ENCODE assay signal across 8 mouse cellular contexts in genomic region chr19:5423561-5423960, GRCm38 (mm10). TPM values are rescaled to one million over a fixed set of nuclear protein-coding genes. Genes with fewer than 3 reads are reported as not detected.
A peak's percentile ranks its signal among the peaks of the same experiment; 100 is the strongest.
DNase-seq lines count a peak whose midpoint lies in the region; ATAC-seq lines count a peak whose summit lies in the region.

No protein-coding gene starts in this region.

- H3K4me1 ChIP-seq in neural tube, embryonic 11.5 days (ENCODE audit: control insufficient read depth, insufficient read depth, low read length): peaks cover 17% of the 10 kb centered on the region
- peaks cover 28% of the 10 kb centered on the region for H3K4me1 ChIP-seq in intestine, embryonic 15.5 days (replicated peaks)
- H3K4me1 ChIP-seq in neural tube, embryonic 13.5 days (replicated peaks): peaks cover 49% of the 10 kb centered on the region

- H3K27ac ChIP-seq in neural tube, embryonic 11.5 days (ENCODE audit: low read depth, low read length): no peak overlapping the region
- H3K27ac ChIP-seq in intestine, embryonic 15.5 days: no peak overlapping the region
- peak overlapping the region; percentile 95; the same call in 1 of the 2 replicates for H3K27ac ChIP-seq in neural tube, embryonic 13.5 days (replicated peaks)

- peak overlapping the region; percentile 64 for H3K4me3 ChIP-seq in neural tube, embryonic 11.5 days (ENCODE audit: low read depth, low read length)
- peak overlapping the region; percentile 83 for H3K4me3 ChIP-seq in intestine, embryonic 15.5 days (replicated peaks)
- peak overlapping the region; percentile 88 for H3K4me3 ChIP-seq in neural tube, embryonic 13.5 days

- intact Hi-C loops in left cerebral cortex, postnatal 4 days (cut with DNase I): no loop called here

- DNase-seq in adrenal gland, adult (ENCODE audit: inconsistent age in 2 of 2, low spot score in 1 of 2): peak; percentile 51 to 69
- DNase-seq in adrenal gland, adult 18-20 months (ENCODE audit: low spot score in 2 of 2): no peak
- no peak for DNase-seq in neural tube, embryonic 11.5 days (ENCODE audit: low spot score)
- no peak for DNase-seq in neural tube, embryonic 10.5 days (ENCODE audit: extremely low spot score, low spot score)
- no peak for DNase-seq in urinary bladder, postnatal 25 days (ENCODE audit: low spot score)
- DNase-seq in left cerebral cortex, postnatal 4 days: no peak

- peak overlapping the region; percentile 87 for H3K4me2 ChIP-seq in neural tube, embryonic 11.5 days (ENCODE audit: low read depth)
- peak overlapping the region; percentile 92 for H3K4me2 ChIP-seq in intestine, embryonic 15.5 days (replicated peaks)
- peak overlapping the region; percentile 94 for H3K4me2 ChIP-seq in neural tube, embryonic 13.5 days

- H3K36me3 ChIP-seq in neural tube, embryonic 11.5 days (ENCODE audit: control insufficient read depth, insufficient read depth, low read length): peaks cover 15% of the 10 kb centered on the region
- H3K36me3 ChIP-seq in intestine, embryonic 15.5 days: peaks cover 17% of the 10 kb centered on the region
- peaks cover 58% of the 10 kb centered on the region for H3K36me3 ChIP-seq in neural tube, embryonic 13.5 days

- no peaks in the 10 kb centered on the region for H3K9me3 ChIP-seq in neural tube, embryonic 11.5 days (ENCODE audit: control insufficient read depth, low read length)
- no peaks in the 10 kb centered on the region for H3K9me3 ChIP-seq in intestine, embryonic 15.5 days
- no peaks in the 10 kb centered on the region for H3K9me3 ChIP-seq in neural tube, embryonic 13.5 days

- no peaks in the 10 kb centered on the region for H3K27me3 ChIP-seq in neural tube, embryonic 11.5 days (ENCODE audit: control insufficient read depth, insufficient read depth, low read length)
- no peaks in the 10 kb centered on the region for H3K27me3 ChIP-seq in intestine, embryonic 15.5 days (replicated peaks)
- no peaks in the 10 kb centered on the region for H3K27me3 ChIP-seq in neural tube, embryonic 13.5 days

- no peak for ATAC-seq in neural tube, embryonic 11.5 days (ENCODE audit: insufficient read depth, low FRiP score, low TSS enrichment)
- ATAC-seq in intestine, embryonic 15.5 days: no peak
- no peak for ATAC-seq in neural tube, embryonic 13.5 days (ENCODE audit: low read depth)

- peak overlapping the region; percentile 81 for H3K9ac ChIP-seq in neural tube, embryonic 11.5 days (ENCODE audit: low read length)
- H3K9ac ChIP-seq in intestine, embryonic 15.5 days: peak overlapping the region; percentile 85
- peak overlapping the region; percentile 92 for H3K9ac ChIP-seq in neural tube, embryonic 13.5 days

- WGBS in neural tube, embryonic 11.5 days: 75% methylated on average over 12 of the region's 12 CpGs
- 65% methylated on average over 12 of the region's 12 CpGs for WGBS in intestine, embryonic 15.5 days
- 69% methylated on average over 12 of the region's 12 CpGs for WGBS in neural tube, embryonic 13.5 days

RNA-seq across cellular contexts. Expression of gene Drap1, which starts 1.2 kb away (rescaled TPM):
- total RNA-seq in adrenal gland, adult 18-20 months (2021): 100 to 1,000 TPM; 266 to 283 TPM
- 197 and 205 TPM in 2 replicates for polyA plus RNA-seq in neural tube, embryonic 11.5 days (2014; fragmentation: Nextera tagmentation; extraction: Ambion mirVana)
- polyA plus RNA-seq in intestine, embryonic 15.5 days (2015; fragmentation: Nextera tagmentation; extraction: Ambion mirVana): 198 and 200 TPM in 2 replicates
- polyA plus RNA-seq in neural tube, embryonic 13.5 days (2015; fragmentation: Nextera tagmentation; extraction: Ambion mirVana): 318 and 326 TPM in 2 replicates
- 100 to 1,000 TPM; 256 to 263 TPM for total RNA-seq in left cerebral cortex, postnatal 4 days (2021)

RNA-seq across cellular contexts. Expression of gene AI837181, which starts 1.4 kb away (rescaled TPM):
- 10 to 100 TPM; 46.5 to 47.2 TPM for total RNA-seq in adrenal gland, adult 18-20 months (2021)
- 39.9 and 43.0 TPM in 2 replicates for polyA plus RNA-seq in neural tube, embryonic 11.5 days (2014; fragmentation: Nextera tagmentation; extraction: Ambion mirVana)
- 42.6 and 45.8 TPM in 2 replicates for polyA plus RNA-seq in intestine, embryonic 15.5 days (2015; fragmentation: Nextera tagmentation; extraction: Ambion mirVana)
- polyA plus RNA-seq in neural tube, embryonic 13.5 days (2015; fragmentation: Nextera tagmentation; extraction: Ambion mirVana): 69.5 and 75.5 TPM in 2 replicates
- total RNA-seq in left cerebral cortex, postnatal 4 days (2021): 10 to 100 TPM; 49.9 to 51.7 TPM

RNA-seq across cellular contexts. Expression of gene Tsga10ip, which starts 21.2 kb away (rescaled TPM):
- total RNA-seq in adrenal gland, adult 18-20 months (2021): under 1 TPM in 1 of 2 experiments, not detected in 1; 0.96 TPM
- 0.31 TPM in 1 of 2 replicates, not detected in the other for polyA plus RNA-seq in neural tube, embryonic 11.5 days (2014; fragmentation: Nextera tagmentation; extraction: Ambion mirVana)
- 4.3 and 10.8 TPM in 2 replicates for polyA plus RNA-seq in intestine, embryonic 15.5 days (2015; fragmentation: Nextera tagmentation; extraction: Ambion mirVana)
- polyA plus RNA-seq in neural tube, embryonic 13.5 days (2015; fragmentation: Nextera tagmentation; extraction: Ambion mirVana): 0.20 TPM in 1 of 2 replicates, not detected in the other
- total RNA-seq in left cerebral cortex, postnatal 4 days (2021): not detected

RNA-seq across cellular contexts. Expression of gene Fosl1, which starts 23.8 kb away (rescaled TPM):
- 1 to 10 TPM; 1.1 to 4.9 TPM for total RNA-seq in adrenal gland, adult 18-20 months (2021)
- not detected in 2 replicates for polyA plus RNA-seq in neural tube, embryonic 11.5 days (2014; fragmentation: Nextera tagmentation; extraction: Ambion mirVana)
- polyA plus RNA-seq in intestine, embryonic 15.5 days (2015; fragmentation: Nextera tagmentation; extraction: Ambion mirVana): not detected in 2 replicates
- 0.59 TPM in 1 of 2 replicates, not detected in the other for polyA plus RNA-seq in neural tube, embryonic 13.5 days (2015; fragmentation: Nextera tagmentation; extraction: Ambion mirVana)
- not detected for total RNA-seq in left cerebral cortex, postnatal 4 days (2021)

RNA-seq across cellular contexts. Expression of gene Ccdc85b, which starts 34.1 kb away (rescaled TPM):
- 1 to 10 TPM; 6.4 TPM for total RNA-seq in adrenal gland, adult 18-20 months (2021)
- 7.9 and 8.3 TPM in 2 replicates for polyA plus RNA-seq in neural tube, embryonic 11.5 days (2014; fragmentation: Nextera tagmentation; extraction: Ambion mirVana)
- polyA plus RNA-seq in intestine, embryonic 15.5 days (2015; fragmentation: Nextera tagmentation; extraction: Ambion mirVana): 8.2 and 8.7 TPM in 2 replicates
- polyA plus RNA-seq in neural tube, embryonic 13.5 days (2015; fragmentation: Nextera tagmentation; extraction: Ambion mirVana): 10.7 and 11.1 TPM in 2 replicates
- 10 to 100 TPM; 20.8 to 21.6 TPM for total RNA-seq in left cerebral cortex, postnatal 4 days (2021)

Comparison
In these comparisons a context has a peak if more than half of its experiments do, and no peak if none do; other contexts are left out.
1. DNase-seq: peak in adrenal gland, adult (2 of 2); none in adrenal gland, adult 18-20 months (0 of 2), neural tube, embryonic 11.5 days (single experiment), neural tube, embryonic 10.5 days (single experiment), urinary bladder, postnatal 25 days (single experiment) and left cerebral cortex, postnatal 4 days (single experiment).
2. Peak in every context shown above with its lines, with median percentiles within 50 percentile points of each other: H3K4me2 ChIP-seq, H3K4me3 ChIP-seq and H3K9ac ChIP-seq.